Mouse (Mus musculus) B cell, adult 2 months (primary cell): ENCODE measurements around the gene Nnat.

Experiments
- DNase-seq, 2 experiments: peaks; one replicate each; pipeline ENCODE4 v3.0.0; 2022

The Nnat gene

DNA sequence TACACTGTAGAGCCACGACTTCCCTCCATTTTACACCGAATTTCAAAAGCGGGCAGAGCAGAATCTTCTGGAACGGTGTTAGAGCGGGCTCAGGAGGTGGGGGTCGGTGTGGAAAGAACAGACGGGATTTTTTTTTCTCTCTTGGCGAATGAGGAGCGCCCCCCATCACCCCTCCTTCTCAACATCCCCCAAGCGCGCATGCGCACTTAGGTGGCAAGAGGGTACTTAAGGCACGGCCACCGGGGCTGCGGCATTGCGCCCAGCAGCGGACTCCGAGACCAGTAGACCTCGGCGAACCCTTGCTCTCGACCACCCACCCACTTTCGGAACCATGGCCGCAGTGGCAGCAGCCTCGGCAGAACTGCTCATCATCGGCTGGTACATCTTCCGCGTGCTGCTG is at the start of gene Nnat:
Nnat (plus strand) TSS at position 221 of the 400 bp plus-strand sequence.
- no peak for DNase-seq

DNA sequence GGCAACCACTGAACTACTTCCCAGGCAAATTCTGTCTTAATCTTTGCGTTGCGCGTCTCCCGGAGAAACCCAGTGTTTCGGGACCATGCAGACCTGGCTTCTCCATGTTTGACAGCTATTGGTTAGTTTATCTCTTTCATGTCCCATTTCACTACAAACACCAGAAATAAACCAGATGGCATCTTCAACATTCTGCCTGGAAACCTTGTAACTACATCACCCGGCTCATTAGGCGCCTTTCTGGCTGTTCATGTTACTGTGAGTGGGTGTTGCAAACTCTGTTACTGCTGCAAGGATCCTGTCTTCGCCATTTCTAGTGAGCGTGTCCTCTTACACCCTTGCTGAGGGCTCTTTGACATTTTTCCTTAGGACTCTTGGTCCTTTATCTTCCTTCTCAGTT is 47.0 kb upstream of the Nnat start:
- no peak for DNase-seq

DNA sequence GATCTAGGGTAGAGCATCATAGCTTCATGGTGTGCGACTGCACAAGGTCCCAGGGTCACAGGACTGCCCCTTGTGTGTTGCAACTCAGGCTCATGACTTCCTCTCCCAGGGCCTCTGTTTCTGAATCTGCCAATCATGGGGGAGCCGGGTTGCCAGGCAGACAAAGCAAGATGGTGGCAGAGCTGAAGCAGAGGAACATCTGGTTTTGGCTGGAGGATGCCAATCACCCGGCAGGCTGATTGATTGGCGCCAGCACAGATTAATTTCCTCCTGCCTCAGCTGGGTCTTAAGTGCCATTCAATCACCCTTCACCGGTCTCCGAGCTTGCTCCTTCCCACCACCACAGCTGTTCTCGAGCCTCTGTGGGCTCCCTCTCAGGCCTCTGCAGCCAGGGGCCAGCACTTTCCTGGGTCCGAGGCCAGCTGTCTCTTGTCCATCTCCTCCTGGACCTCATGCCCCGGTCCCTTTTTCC is 46.1 kb upstream of the Nnat start:
- no peak for DNase-seq

DNA sequence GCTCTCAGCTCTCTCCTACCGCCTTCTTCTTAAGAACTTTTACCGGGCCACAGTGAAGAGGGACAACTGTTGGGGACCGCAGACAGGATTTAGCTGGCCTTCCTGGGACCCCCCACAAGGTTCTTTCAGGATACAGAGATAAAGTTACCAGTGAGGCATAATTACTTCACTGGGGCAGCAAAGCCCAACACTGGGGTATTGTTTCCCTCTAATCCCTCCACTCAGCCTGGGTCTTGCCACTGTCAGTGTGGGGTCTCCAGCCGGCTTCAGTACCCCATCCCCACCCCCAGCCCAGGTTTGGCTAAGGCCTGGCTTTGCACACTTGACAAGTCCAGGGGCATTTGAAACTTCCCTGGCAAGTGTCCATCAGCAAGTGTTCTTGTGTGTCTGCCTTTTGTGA is 45.5 kb upstream of the Nnat start:
- DNase-seq: no peak

GRCm38 (mm10) chr2:157517526-157517925 is 42.4 kb upstream of the Nnat start:
- no peak for DNase-seq

DNA sequence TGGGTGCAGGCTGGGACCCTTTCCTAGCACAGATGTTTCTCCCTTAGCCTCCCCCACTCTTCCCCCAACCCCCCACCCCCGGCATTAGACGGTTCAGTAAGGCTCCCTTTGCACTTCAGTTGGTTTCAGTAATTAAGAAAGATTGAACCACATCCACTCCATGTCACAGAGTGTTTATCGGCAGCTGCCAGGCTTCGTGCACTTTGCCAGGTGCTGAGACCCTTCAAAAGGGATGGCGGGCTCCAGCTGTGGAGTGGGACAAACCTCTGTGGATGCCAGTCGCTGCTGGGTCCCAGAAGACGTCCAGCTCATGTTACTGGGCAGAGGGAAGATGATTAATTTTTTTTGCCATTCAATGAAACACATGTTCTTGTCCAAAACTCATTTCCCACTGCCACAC is 41.4 kb upstream of the Nnat start:
- DNase-seq: no peak

DNA sequence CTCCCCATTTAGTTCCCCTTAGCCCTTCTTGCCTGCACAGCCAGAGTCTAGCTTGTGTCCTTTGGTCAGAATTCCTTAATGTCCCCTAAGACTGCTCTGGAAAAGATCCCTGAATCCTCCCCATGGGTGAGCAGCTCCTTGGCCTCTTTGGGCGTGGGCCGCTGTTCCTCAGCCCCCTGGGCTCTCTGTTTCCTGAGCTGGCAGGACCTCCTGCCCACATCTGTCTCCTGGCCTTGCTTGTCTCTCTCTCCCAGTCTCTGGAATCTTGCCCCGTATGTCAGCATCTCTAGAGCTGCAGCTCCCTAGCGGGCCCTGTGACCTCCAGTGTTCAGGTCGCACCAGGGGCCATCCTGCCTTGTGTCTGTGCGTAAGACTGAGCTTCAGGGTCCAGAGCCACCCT is 40.4 kb upstream of the Nnat start:
- no peak for DNase-seq

DNA sequence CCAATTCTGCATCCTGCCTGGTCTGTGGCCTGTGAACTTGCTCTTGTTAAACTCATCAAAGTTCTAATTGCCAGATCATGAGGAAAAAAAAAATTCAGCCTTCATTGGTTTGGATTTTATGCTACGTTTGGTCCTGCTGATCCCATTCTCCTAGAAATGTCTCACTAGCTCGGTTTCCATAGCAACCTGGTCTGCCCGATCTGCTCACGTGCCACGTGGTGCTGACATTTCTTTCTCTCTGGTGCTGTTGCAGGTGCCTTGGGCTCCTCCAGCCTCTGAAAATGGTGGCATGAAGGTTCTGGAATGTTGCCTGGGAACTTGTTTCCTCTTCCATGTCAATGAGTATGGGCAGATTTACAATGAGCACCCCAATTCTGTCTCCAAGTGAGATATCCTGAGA is 39.4 kb upstream of the Nnat start:
- DNase-seq: no peak

GRCm38 (mm10) chr2:157522556-157522955 is 37.3 kb upstream of the Nnat start:
- no peak for DNase-seq

- DNase-seq: no peak
These were observed 29.6 kb upstream of the Nnat start for GRCm38 (mm10) chr2:157530056-157530955.

DNA sequence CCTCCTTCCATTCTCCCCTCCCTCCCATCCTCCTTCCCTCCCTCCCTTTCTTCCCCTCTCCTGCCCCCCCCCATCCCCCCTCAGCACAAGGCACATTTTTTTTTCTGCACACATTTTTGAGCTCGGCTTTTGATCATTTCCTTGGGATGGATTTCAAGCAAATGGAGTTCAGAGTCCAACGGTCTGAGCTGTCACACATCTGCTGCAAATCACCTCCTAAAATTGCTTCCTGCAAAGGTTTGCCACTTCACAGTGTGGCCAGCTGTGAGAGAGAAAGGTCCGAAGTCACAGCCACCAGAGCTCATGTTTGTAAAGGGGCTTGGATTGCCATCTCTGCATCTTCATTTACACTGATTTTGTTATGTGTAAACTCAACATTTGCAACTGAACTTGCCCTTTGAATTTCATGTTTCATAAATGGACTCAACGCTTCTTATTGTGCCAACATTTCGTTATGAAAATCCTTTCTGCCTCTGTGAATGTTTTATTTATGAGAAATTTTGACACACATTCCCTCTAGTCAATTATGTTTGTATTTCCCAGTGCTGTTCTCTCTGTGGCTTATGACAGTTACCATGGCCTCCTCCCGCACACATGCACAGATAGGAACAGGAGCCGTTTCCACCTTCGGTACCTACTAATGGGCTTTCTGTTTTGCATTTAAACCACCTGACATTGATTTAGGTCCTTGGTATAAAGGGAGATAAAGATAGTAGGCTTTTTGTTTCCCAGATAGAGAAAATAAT is 28.0 kb upstream of the Nnat start:
- no peak for DNase-seq

- DNase-seq: no peak
These were observed 25.7 kb upstream of the Nnat start for GRCm38 (mm10) chr2:157534163-157534562.

DNA sequence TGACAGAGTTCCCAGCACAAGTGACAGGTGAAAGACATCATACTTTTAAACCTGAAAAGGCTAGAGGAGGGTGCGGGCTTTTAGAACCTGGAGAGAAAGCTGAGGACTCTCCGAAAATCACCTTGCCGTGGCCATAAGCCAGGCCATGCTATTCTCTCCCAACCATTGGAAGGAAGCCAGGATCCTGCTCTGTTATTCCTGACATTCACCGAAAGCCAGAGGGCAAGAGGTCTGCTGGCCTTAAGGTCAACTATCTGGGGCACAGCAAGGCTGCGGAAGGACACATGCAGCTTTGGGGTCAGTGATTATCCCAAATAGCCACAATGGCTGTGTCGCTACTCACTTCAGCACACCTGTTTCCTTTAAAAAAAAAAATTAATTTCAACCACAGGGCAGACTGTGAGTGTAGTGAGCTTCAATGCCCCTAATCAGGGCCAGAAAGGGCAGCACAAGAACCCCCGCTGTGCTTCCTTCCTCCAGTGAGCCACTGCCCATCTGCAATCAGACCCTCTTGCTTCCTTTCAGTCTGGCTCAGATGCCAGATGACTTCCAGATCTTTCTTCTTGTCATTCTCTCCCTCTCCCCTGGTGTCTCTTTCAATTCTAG is 23.3 kb upstream of the Nnat start:
- no peak for DNase-seq

DNA sequence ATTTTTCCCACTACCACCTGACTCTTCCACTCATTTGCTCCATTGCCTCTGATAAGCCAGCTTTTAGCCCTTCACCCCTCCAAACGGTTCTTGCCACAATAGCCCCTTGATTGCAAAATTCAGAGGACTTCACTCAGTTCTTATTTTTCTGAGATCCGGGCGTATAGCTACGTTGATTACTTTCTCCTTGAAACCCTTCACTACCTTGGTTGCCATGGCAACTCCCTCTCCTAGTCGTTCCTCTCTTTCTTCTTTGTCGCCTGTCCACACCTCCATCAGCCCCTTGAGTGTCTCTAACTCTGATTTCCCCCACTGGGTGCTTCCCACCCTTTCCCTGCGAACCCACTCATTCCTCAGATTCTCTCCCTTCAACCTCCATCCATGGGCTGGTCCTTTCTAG is 22.8 kb upstream of the Nnat start:
- no peak for DNase-seq

DNA sequence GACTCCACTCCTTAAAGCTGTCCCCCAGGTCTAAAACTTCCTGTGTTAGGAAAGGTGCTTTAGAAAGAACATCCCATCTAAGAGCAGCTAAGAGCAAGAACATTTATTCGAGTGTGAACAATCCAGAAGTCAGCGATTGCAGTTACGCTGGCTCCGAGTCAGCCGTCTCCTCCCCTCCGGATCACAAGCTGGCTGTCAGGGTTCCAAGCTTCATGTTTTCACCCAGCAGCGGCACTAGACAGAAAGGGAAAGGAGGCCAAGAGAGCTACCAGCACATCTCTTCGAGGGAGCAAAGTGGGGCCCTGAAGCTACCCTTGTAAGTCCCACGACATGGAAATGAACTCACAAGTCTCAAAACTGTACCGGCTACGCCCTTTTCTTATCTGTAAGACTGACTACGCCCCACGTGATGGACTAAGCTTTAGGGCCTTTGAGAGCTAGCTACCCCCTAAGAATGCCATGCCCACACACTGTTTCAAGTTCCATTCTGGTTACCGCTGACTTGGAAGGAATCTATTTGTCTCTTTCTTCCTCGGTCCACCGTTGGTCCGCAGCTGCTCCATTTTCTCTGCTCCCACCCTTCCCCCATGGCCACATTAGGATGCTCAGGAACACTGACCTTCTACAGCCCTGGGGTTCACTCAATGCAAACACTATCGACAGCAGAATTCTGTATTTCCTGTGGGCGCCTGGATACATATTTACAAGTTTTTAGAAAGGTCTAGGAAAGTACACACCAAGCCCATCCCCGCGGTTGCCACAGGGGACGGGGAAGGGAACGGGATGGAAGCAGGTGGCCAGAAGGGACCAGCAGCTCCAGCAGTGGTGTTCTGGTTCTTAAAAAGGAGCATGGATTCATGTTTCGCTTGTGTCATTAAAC is 19.6 kb upstream of the Nnat start:
- DNase-seq: no peak

DNA sequence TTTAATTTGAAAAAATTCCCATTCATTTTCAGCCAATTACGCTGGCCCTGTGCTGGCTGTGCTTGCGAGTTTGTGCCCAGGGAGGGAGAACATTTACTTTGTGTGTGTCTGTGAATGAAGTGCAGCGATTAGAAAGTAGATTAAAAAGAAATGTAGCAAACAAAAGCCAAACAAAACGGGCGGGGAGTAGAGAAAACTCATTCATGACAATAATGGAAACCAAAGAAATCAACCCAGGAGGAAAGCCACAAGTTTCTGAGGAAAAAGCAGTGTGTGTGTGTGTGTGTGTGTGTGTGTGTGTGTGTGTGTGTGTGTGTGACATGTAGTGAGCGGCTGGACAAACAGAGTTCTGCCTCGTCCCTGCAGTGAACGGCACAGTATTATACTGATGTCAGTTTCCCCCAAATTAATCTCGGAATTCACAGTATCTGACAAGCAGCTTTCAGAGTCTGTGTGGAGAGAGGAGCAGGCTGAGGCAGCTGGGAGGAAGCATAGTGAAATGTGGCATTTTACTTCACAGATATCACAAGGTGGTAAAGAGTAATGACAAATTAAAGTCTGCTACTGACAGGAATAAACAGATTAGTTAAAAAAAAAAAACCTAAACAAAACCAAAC is 18.8 kb upstream of the Nnat start:
- DNase-seq: no peak

- no peak for DNase-seq
These were observed 18.2 kb upstream of the Nnat start for GRCm38 (mm10) chr2:157541631-157542030.

DNA sequence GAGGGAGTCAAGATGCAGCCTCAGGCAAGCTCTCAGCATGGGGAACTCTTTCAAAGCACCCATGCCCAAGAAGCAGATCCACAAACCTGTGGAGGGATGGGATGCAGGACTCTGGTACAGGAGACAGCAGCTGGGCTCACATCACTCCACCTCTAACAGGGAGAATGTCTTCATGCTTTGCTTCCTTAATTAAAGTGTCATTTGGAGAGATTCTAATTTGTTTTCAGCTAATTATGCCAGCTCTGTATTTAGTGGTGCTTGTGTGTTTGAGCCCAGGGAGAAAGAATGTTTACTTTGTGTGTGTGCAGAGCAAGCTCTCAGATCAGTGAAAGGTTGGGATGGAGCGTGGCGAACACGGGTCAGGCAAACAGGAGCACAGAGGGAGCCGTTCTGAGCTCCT is 17.5 kb upstream of the Nnat start:
- DNase-seq: no peak

GRCm38 (mm10) chr2:157544333-157544888 is 15.5 kb upstream of the Nnat start:
- DNase-seq: no peak

GRCm38 (mm10) chr2:157546686-157547085 is 13.2 kb upstream of the Nnat start:
- DNase-seq: no peak

GRCm38 (mm10) chr2:157550292-157550691 is 9.6 kb upstream of the Nnat start:
- no peak for DNase-seq
